Mouse (Mus musculus) large intestine, adult 2 months (tissue): ENCODE results near the gene Zfp281. TPM values are rescaled to one million over a fixed set of nuclear protein-coding genes. Genes with fewer than 3 reads are reported as not detected.

Experiments used
- DNase-seq: peaks from one replicate; pipeline ENCODE4 v3.0.0-alpha.2; 2012; ENCODE audit warnings: low read depth, low spot score
- WGBS: fragments of 180-500 bp; shearing (Covaris S2); methylation state at CpG from one replicate; pipeline ENCODE4 v1.1.7; 2018; 5-methylcytosine and 5-hydroxymethylcytosine counted together
- polyA plus RNA-seq: library from polyadenylated mRNA; depleted of rRNA; stranded (reverse); fragments of >200 nt; gene quantifications from 2 replicates; pipeline ENCODE4 v1.2.3, GENCODE M21; 2012

The Zfp281 gene
- polyA plus RNA-seq, 1 experiment = 1.0 TPM

DNA sequence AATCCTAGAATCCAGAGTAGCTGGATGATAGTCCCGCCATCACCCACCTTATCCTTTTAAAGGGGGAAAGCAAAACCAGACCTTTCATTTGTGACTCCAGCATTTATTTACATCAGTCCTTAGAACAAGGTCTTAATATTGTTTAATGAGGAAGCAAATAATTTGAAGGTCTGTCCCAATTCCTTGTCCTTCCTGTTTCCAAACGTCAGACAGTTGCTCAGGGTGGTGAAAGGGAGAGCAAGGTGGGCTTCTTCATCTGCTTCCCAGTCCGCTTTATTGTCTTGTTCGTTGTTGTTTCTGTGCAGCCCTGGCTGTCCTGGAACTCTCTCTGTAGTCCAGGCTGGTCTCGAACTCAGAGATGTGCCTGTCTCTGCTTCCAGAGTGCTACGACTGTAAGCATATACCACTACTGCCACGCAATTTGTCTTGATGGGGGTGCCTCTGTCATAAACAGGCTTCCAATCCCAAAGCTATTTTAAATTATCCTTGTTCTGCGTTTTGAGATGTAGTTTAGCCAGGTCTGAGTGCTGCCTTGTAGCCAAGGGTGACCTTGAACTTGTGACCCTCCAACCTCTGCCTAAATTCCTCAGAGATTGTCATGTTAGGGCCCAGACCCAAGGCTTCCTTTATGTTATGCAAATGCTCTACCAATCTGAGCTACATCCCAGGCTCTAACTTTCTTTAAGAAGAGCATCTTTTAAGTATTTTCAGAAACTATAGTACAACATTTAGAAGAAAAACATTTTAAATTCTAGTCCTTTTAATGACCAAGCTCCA lies 21.3 kb downstream of the Zfp281 start:
- DNase-seq = no peak
- 83% methylated on average over 8 of the region's 8 CpGs for WGBS

DNA sequence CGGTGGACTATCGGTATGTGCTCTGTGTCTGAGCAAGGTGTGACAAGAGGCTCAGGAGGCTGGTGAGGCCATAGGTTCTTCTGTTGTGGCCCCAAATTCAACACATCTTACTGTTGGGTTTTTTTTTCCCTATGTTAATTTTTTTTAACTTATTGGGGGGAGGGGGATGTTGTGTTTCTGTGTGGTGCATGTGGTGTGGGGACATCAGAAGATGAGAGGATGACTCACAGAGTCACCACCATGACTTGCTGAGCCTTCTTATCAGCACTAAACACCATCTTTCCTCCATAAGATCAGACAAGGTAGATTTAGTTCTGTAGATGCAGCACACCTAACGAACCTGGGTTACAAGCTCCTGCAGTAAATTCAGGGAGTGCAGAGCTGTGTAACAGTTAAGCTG lies 27.4 kb downstream of the Zfp281 start:
- DNase-seq = no peak
- WGBS = 86% methylated on average over 3 of the region's 3 CpGs

DNA sequence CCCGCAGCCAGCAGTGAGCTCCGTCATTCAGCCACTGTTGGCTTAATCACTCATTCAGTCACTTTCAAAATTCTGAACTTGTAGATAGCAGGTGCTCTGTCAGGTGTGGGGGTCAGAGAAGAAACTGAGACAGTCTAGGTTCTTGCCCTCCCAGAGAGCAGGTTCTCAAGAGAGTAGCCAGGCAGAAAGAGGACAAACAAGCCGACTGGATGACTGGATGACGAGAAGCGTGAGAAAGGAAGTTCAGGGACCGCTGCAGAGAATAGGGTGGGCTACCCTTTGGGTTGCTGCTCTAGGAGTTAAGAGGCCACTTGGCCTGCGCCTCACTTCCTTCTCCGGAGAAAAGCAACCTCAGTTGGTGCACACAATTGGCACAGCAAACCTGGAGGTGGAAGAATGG lies 28.8 kb downstream of the Zfp281 start:
- DNase-seq = no peak
- 83% methylated on average over 8 of the region's 8 CpGs for WGBS

DNA sequence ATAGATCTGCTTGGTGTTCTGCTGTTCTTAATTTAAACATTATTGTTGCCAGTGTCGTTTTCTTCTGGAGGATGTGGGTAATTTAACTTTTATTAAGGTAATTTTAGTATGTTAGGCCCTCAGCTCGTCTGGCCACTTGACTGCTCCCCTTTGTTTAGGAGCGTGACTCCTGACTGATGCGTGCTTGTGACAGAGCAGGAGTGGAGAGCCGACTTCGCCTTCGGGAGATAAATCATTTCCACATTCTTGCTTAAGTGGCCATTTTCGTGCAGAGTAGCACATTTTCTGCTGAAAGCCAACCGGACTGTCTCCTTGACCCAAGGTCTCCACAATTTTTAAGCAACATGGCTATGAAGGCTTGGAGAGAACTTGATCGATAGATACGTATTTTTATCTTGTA lies 29.7 kb downstream of the Zfp281 start:
- WGBS = 70% methylated on average over 11 of the region's 11 CpGs
- no peak for DNase-seq

DNA sequence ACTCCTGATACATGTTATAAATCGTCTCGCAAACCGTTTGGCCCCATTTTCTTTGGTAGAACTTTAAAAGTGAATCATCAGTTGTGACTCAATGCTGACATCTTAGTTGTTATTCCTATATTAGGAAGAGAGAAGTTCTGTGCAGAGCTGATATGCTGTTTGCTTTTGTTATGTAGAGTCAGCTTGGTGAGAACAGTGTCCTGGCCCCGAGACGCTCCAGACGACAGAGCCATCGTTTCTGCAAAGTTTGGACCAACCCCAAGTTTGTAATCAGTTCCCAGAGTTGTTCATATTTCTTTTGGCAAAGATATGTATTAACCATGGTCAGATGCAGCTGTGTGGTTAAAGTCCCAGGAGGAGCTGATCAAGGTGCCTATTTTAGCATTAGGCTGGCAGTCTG lies 31.9 kb downstream of the Zfp281 start:
- 55% methylated on average over 7 of the region's 7 CpGs for WGBS
- no peak for DNase-seq

DNA sequence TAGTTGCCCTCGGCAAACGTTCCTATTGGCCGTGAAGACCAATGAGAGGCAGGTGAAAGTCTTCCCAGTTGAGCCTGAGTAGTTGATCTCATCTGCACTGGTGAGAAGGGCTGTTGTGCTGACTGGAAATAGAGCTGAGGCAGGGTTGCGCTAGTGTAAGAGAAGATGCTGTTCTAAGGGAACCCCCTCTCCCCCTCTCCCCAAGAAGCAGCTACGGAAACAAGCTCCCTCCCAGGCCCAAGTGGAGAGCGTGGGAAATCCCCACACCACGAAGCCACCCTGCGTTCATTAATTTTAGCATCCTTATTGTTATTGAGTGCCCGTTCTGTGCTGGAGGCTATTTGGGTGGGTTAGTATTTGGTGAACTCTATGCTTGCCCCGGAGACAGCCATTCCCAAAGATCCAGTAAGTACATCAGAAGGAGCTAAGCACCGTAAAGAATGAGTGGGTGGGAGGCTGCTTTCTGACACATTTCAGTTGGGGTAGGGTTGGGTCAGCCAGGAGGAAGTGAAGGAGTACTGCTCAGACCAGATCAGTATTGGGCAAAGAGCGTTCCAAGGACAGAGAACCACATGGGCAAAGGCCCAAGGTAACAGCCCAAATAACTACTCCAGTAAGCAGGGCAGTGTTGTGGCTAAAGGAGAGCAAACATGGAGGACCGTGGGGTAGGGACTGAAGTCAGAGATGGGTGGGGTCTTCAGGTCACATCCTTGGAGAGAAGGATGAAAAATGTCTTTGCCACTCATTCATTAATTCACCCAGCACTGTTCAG lies 33.9 kb downstream of the Zfp281 start:
- 88% methylated on average over 13 of the region's 13 CpGs for WGBS
- no peak for DNase-seq

DNA sequence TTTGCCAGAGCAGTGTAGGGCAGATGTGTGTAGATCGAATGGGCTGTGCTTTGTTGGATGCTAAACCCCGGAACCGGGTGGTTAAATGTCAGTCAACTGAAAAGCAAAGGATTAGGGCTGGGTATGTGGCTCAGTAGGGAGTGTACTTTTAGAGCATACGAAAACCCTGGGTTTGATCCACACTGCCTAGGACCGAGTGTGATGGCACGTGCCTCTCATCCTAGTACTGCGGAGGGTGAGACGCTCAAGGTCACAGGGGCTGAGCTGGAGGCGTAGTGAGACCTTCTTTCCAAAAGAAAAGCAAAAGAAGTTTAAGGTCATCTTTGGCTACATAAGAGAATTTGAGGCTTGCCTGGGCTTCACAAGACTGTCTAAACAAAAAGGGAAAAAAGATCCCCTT lies 34.6 kb downstream of the Zfp281 start:
- 89% methylated on average over 9 of the region's 9 CpGs for WGBS

DNA sequence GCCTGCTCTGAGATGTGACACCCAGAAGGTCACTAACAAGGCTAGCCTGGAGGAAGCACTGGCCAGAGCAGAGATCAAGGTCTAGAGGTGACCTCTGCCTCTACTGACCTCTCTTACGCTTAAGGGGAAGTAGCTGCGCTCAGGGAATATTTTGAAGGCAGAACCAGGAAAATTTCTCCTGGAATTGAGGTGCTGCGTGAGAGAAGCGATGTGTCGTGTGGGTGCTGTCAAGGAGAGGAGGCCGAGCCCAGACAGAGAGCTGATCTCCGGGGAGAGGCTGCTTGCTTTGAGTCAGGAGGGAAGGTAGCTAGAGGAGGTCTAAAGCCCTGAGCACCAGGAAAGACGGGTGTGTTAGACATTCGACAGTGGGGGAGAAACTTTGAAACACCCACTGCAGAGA lies 35.2 kb downstream of the Zfp281 start:
- WGBS = 77% methylated on average over 9 of the region's 9 CpGs
- no peak for DNase-seq

More for the DNA sequence above, 34.6 kb downstream of the Zfp281 start:
- no peak for DNase-seq

DNA sequence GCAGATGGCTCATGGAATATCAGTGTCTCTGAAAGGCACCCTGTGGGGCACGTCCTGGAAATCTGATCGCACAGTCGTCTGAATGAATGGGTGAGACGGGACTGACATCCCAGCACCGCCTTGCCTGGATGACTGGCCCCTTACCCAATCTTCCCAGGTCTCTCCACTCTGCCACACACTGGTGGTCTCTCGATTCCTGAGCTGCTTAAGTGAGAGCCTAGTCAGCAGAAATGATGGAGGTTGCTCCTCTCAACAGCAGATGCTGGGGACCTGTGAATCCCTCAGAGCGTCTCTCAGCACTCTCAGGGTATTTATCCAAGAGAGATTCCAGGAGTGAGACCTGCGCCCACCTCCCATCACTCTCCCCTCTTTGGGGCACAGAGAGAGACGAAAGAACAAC lies 36.8 kb downstream of the Zfp281 start:
- WGBS = 73% methylated on average over 9 of the region's 9 CpGs
- DNase-seq = no peak

DNA sequence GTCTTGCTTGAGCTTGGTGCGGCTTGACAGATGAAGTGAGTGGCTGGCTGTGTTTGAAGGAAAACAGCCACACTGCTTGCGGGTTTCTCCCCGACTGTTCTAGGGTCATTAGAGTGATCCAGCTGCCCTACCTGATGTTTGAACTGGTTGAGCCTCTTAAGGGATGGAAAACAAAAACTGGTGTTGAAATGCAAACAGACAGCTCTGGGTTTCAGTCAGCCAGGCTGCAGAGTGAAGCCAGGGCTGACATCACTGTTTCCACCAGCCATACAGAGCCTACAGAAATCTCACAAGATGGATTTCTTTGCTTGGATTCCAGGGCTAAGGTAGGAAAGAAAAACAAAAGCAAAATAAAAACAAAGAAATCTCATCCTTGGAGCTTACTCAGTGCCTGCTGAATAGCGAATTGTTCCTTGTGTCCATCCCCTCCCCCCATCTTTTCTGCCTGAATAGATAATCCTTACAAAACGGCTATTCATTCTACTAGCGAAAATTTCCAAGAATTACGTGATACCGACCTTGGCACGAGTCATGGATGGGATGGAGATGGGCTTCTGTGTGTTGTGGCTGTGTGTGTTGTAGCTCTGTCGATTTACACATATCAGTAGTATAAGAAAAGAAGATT lies 37.4 kb downstream of the Zfp281 start:
- DNase-seq = no peak
- WGBS = 42% methylated on average over 10 of the region's 10 CpGs

DNA sequence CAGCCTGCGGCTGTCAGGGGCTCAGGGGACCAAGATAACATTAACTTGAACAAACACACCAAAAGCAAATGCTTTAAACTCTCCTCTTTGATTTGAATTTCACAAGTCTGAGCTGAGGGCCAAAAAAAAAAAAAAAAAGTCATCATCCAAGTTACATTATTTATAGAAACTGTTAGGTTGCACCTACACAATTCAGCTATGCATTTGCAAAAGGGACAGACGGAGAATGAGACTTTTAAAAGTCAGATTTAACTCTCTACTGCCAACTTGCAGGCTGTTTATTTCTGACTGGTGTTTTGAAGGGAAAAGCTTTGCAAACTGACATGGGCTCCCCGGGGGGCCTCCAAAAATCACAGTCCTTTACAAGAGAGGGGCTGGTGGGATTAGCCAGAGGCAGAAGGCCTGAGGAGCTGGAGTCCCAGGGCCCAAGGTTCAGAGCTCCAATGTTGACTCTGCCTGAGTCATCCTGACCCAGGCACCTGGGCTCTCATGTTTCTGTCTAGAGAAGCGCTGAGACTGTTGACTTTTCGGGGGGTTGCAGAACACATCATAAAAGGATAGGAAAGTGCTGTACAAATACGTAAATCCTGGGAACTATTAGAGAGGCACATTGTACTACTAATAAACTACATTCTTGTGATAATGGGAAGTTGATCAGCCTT lies 40.4 kb downstream of the Zfp281 start:
- DNase-seq = no peak

DNA sequence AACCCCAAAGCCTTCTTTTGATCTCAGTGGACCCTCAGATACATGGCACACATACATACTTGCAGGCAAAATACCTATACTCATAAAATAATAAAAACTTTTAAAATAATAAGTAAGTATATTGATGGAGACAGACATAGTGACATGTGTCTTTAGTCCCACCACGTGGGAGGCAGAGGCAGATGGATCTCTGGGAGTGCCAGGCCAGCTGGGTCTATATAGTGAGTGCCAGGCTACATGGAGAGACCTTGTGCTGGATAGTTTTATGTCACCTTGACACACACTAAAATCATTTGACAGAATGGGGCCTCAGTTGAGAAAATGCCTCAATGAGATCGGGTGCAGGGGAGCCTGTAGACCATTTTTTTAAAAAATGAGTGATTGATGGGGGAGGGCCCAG lies 41.8 kb downstream of the Zfp281 start:
- WGBS = 64% methylated on average over 2 of the region's 2 CpGs
- no peak for DNase-seq

More for the DNA sequence above, 40.4 kb downstream of the Zfp281 start:
- WGBS = 42% methylated on average over 6 of the region's 6 CpGs

DNA sequence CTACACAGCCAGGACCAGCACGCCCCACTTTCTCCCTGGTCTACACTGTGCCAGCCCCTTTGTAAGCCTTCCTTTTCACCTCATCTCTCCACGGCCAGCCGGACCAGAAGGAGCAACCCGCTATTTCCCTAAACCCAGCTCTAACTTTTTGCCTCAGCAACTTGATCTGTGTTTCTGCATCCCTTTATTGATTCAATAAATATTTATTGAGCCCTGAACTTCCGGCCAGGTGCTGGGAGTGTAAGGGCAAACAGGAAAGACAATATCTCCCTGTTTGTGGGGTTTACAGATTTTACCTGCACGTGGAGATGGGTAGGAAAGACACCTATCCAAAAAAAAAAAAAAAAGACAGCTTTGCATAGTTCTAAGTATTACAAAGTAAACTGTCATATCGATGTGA lies 45.2 kb downstream of the Zfp281 start:
- WGBS = 42% methylated on average over 7 of the region's 7 CpGs

DNA sequence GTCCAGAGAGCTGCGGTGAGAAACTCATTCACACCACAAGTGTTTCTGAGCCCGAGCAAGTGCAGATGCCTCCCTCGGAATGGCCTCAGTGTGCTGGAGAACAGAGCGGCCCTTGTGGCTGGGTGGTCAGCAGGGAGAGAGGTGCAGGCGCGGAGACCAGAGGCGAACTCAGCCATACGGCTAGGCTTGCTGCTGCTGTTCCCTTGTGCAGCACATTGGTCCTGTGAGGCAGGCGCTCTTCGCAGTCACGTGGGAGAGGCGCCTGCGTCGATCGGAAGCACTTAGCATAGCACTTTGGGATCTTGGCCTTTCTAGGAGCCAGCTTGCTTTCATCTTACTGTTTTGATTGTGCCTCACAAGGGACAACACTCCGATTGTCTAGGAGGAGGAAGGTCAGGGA lies 45.7 kb downstream of the Zfp281 start:
- 61% methylated on average over 16 of the region's 16 CpGs for WGBS
- no peak for DNase-seq

More for the DNA sequence above, 45.2 kb downstream of the Zfp281 start:
- no peak for DNase-seq

DNA sequence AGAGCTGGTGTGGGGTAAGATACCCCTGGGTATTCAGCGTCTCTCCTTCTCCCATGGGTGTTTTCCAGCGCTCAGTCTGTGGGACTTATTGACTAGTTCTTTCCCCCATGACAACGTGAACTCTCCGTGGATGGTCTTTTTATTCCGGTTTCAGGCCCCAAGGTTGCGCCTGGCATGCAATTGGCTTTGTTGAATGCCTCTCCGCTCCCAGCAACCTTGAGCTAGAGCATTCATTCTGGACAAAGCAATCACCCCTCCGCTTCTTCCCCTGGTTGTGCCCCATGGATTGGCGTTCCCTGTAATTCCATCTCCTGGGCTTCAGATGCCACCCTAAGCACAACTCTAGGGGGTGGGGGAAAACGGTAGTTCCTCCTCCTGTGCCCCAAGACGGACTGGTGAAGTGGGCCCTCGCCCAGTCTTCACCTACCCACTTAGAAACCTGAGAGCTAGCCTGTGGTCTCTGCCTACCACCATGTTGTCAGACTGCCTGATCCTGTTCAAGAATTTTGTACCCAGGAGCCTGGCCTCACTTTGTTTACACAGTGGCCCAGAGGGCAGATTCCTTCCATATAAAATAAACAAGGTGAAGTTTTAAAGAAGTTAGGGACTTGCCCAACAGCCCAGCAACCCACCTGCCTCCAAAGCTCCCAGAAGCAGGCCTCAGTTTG lies 47.2 kb downstream of the Zfp281 start:
- 91% methylated on average over 12 of the region's 12 CpGs for WGBS
- no peak for DNase-seq

DNA sequence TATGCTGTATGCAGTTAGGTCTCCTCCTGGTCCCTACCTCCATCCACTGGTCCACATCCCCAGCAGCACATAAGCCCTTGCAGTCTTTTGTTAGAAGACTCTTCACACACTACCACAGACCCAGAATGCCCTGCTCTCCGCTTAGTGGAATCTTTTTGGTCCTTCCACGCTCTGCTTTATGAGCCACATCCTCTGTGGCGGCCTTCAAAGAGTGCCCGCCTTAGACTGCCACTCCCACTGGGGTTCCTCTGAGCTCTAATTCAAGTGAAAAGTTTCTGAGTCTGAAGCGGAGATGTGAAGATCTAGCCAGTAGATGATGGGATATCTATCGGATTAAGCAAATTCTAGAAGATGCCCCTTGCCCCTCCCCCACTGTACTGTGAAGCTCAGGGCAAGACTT lies 47.9 kb downstream of the Zfp281 start:
- DNase-seq = no peak
- WGBS = 75% methylated on average over 6 of the region's 6 CpGs

DNA sequence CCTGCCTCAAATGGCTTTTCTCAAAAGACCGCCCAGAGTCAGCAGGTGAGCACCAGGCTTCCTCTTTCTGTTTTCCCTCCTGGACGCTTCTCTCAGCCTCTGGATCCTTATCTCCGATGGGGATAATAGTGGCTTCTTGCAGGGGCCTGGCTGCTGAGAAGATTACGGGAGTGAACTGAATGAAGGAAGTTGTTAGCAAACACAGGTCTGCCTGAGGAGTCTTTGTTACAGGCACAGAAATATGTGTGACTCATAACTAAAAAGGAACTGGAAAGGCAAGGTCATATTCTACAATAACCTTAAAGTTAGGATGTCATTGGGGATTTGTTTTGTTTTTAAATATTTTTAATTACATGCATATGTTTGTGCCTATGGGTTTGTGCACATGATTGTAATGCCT lies 48.6 kb downstream of the Zfp281 start:
- WGBS = 42% methylated on average over 4 of the region's 4 CpGs

DNA sequence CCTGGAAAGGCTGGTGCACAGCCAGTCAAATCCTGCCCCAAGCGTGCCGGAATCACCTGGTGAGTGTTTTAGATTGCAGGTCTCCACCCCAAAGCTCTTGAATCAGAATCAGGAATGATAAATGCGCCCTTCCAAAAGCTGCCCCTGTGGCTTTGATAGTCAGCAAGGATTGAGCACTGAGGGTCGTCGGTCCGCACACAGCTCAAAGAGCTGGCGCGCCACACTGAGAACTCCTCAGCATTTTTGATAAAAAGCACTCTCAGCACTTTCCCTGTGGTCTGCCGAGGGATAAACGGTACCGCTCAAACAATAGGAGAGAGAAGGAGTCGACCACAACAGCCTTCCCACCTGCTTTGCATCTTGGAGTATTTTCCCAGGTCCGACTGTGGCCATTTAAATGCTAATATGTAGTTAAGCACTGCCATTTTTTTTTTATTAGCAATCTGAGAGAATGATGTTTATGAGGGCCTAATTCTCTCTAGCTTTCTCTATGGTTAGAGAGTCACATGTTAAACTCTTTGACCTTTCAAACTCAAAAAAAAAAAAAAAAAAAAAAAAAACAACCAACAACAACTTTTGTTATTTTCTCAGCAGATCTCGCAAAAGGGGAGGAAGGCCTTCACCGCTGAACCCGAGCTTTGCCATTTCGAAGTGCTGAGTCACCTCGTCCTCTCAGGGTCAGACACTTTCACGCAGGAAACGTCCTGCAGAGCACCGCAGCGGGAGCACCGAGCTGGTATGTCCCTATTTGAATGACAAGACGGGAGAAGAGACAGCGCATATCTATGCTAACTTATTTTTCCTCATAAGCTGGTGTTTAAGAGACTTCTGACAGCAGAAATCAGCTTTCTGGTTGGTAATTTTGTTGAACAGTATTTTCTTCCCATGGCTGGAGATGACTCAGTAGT lies 50.1 kb downstream of the Zfp281 start:
- DNase-seq = no peak
- WGBS = 77% methylated on average over 25 of the region's 25 CpGs

More for the DNA sequence above, 48.6 kb downstream of the Zfp281 start:
- DNase-seq = no peak
